Mouse (Mus musculus) liver, embryonic 14 days (tissue): ENCODE results near the gene Pus3. TPM values are rescaled to one million over a fixed set of nuclear protein-coding genes. Genes with fewer than 3 reads are reported as not detected.

Experiments used
- polyA plus RNA-seq: library from polyadenylated mRNA; depleted of rRNA; stranded (reverse); fragments of >200 nt; gene quantifications from 2 replicates; pipeline ENCODE4 v1.2.3, GENCODE M21; 2012; rRNA removed

The Pus3 gene
- polyA plus RNA-seq = 6.8 and 7.5 TPM in 2 replicates

GRCm38 (mm10) chr9:35558257-35559008 is at the start of gene Pus3, which contains the start of gene Ddx25:
Gene Pus3, plus strand, starts transcription at chr9:35558595.
Gene Ddx25, minus strand, starts transcription at chr9:35558528.

GRCm38 (mm10) chr9:35518169-35518568 is 40.2 kb upstream of the Pus3 start, which contains the start of gene Gm1113:
Gene Gm1113, minus strand, starts transcription at chr9:35518269.

GRCm38 (mm10) chr9:35569571-35570534 is 11.5 kb downstream of the Pus3 start, which contains the start of the genes Pate2 and Hyls1:
Gene Pate2, plus strand, starts transcription at chr9:35570284.
Gene Hyls1, minus strand, starts transcription at chr9:35570398.

GRCm38 (mm10) chr9:35611841-35612240 is 53.4 kb downstream of the Pus3 start, which contains the start of gene Pate4:
Gene Pate4, minus strand, starts transcription at chr9:35611941.

Other genes with a start within 250 kb of the Pus3 start
- gene Cdon, start 137.5 kb upstream of the Pus3 start, polyA plus RNA-seq = 0.47 and 0.93 TPM in 2 replicates
- not detected in 2 replicates for gene Gm1113, start 40.3 kb upstream of the Pus3 start, polyA plus RNA-seq
- 0.10 TPM in 2 replicates for gene Ddx25, start 67 bp upstream of the Pus3 start, polyA plus RNA-seq
- gene Pate2, start 11.7 kb downstream of the Pus3 start, polyA plus RNA-seq = 0.13 and 0.18 TPM in 2 replicates
- 4.1 and 5.1 TPM in 2 replicates for gene Hyls1, start 11.8 kb downstream of the Pus3 start, polyA plus RNA-seq
- gene Pate4, start 53.3 kb downstream of the Pus3 start, polyA plus RNA-seq = not detected in 2 replicates
- gene Pate3, start 89.6 kb downstream of the Pus3 start, polyA plus RNA-seq = not detected in 2 replicates
- not detected in 2 replicates for gene Pate1, start 128.8 kb downstream of the Pus3 start, polyA plus RNA-seq
- not detected in 2 replicates for gene Gm17677, start 182.5 kb downstream of the Pus3 start, polyA plus RNA-seq
- not detected in 2 replicates for gene Gm17727, start 219.5 kb downstream of the Pus3 start, polyA plus RNA-seq
- not detected in 2 replicates for gene Gm27235, start 231.5 kb downstream of the Pus3 start, polyA plus RNA-seq
- not detected in 2 replicates for gene D730048I06Rik, start 231.5 kb downstream of the Pus3 start, polyA plus RNA-seq